In the genomic region with DNA sequence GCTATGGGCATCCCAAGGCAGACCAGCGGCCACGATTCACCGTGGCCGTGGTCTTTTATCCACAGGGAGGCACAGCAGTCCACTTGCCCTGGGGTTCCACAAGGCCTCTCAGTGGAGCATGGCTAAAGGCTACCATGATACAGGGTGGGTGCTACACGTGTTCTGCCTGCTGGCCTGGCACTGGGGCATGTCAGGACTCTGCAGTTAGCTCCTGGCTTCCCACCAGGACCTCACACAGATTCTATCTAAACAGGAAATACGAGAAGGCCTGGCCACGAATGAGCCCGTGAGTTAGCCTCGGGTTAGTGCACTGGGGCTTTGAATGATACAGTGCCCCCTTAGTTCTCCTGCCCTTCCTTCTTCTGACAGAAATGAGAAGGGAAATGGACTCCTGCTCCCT, we compare ENCODE assay signal across 11 mouse cellular contexts.
DNase-seq lines count a peak whose midpoint lies in the region.
"Had no signal": no experiment of that assay in that cellular context is flagged by ENCODE, and none has a peak within 500 bp of the region (broad histone marks: within the 10 kb centered on the region; RNA-seq: fewer than 3 reads in every experiment).

No protein-coding gene starts in this region.

- peak; percentile 9 for DNase-seq in adrenal gland, postnatal 10 days
- DNase-seq in adrenal gland, postnatal 36 days, result no peak
- DNase-seq in left cerebral cortex, postnatal 4 days, result peak; percentile 42
- no peak for DNase-seq in left cerebral cortex, adult 8-10 months (ENCODE audit: low spot score in 2 of 2)
- peak; percentile 25 for DNase-seq in kidney, adult 9 months
- peak; percentile 9 for DNase-seq in lung, postnatal 14 days
- DNase-seq in thymus, postnatal 36 days, result no peak
- no peak for DNase-seq in cerebellum, postnatal 14 days
- DNase-seq: adrenal gland, postnatal 25 days; layer of hippocampus, adult 9-11 months; thymus, postnatal 4 days had no signal

- intact Hi-C loops in left cerebral cortex, postnatal 4 days (cut with DNase I), result no loop called here

Comparison
In these comparisons a context has a peak if more than half of its experiments do, and no peak if none do; other contexts are left out.
1. DNase-seq: peak in adrenal gland, postnatal 10 days (single experiment), left cerebral cortex, postnatal 4 days (single experiment), kidney, adult 9 months (single experiment) and lung, postnatal 14 days (single experiment); none in adrenal gland, postnatal 36 days (0 of 2), left cerebral cortex, adult 8-10 months (0 of 2), thymus, postnatal 36 days (0 of 2) and cerebellum, postnatal 14 days (0 of 2).